Mouse (Mus musculus) left cerebral cortex, adult 18-20 months (tissue): ENCODE measurements around the gene Schip1. TPM values are rescaled to one million over a fixed set of nuclear protein-coding genes. Genes with fewer than 3 reads are reported as not detected.

ENCODE experiments used
- DNase-seq, 2 experiments: peaks; one replicate each; pipeline ENCODE4 v3.0.0; 2021 to 2022; ENCODE audit warnings: low spot score in 2 of 2, mixed read lengths in 1 of 2
- total RNA-seq, 2 experiments: library from RNA; stranded (reverse); gene quantifications; 2 replicates each; pipeline ENCODE4 v1.2.3; 2021

Schip1 gene
- total RNA-seq, 2 experiments from 2014 or later, result 250 to 294 TPM

- DNase-seq, result no peak
Measured at GRCm38 (mm10) chr3:68574097-68574496, 509.5 kb downstream of the Schip1 start.

- DNase-seq, result no peak
Measured at GRCm38 (mm10) chr3:68574565-68574964, 510.0 kb downstream of the Schip1 start.

GRCm38 (mm10) chr3:68575636-68576340, 511.2 kb downstream of the Schip1 start:
- DNase-seq, result no peak

GRCm38 (mm10) chr3:68576431-68576830, 511.8 kb downstream of the Schip1 start:
- peak; percentile 92 to 94 for DNase-seq

GRCm38 (mm10) chr3:68576948-68577347, 512.3 kb downstream of the Schip1 start:
- no peak for DNase-seq

- peak in 1 of 2 experiments; percentile 18 for DNase-seq
Measured at GRCm38 (mm10) chr3:68581591-68581990, 517.0 kb downstream of the Schip1 start.

GRCm38 (mm10) chr3:68582103-68582740, 517.6 kb downstream of the Schip1 start:
- peak in 1 of 2 experiments; percentile 22 for DNase-seq

- peak in 1 of 2 experiments; percentile 15 for DNase-seq
Measured at GRCm38 (mm10) chr3:68583031-68583693, 518.6 kb downstream of the Schip1 start.

GRCm38 (mm10) chr3:68583771-68584511, 519.3 kb downstream of the Schip1 start:
- DNase-seq, result peak in 1 of 2 experiments; percentile 22

- no peak for DNase-seq
Measured at GRCm38 (mm10) chr3:68585213-68585612, 520.6 kb downstream of the Schip1 start.

GRCm38 (mm10) chr3:68586646-68587064, 522.1 kb downstream of the Schip1 start:
- no peak for DNase-seq

GRCm38 (mm10) chr3:68587567-68588245, 523.1 kb downstream of the Schip1 start:
- no peak for DNase-seq

GRCm38 (mm10) chr3:68589220-68589840, 524.7 kb downstream of the Schip1 start:
- DNase-seq, result no peak

GRCm38 (mm10) chr3:68590436-68590835, 525.8 kb downstream of the Schip1 start:
- DNase-seq, result no peak

- DNase-seq, result no peak
Measured at GRCm38 (mm10) chr3:68592575-68592974, 528.0 kb downstream of the Schip1 start.

- DNase-seq, result peak; percentile 61 to 72
Measured at GRCm38 (mm10) chr3:68593073-68593867, 528.7 kb downstream of the Schip1 start.

GRCm38 (mm10) chr3:68595316-68595925, 530.8 kb downstream of the Schip1 start:
- no peak for DNase-seq

GRCm38 (mm10) chr3:68596938-68597337, 532.3 kb downstream of the Schip1 start:
- no peak for DNase-seq

GRCm38 (mm10) chr3:68602891-68603290, 538.3 kb downstream of the Schip1 start:
- no peak for DNase-seq
